ENCODE assay signal across 27 mouse cellular contexts in genomic region chr10:61240108-61240920, GRCm38 (mm10). TPM values are rescaled to one million over a fixed set of nuclear protein-coding genes. Genes with fewer than 3 reads are reported as not detected.
DNase-seq lines count a peak whose midpoint lies in the region; ATAC-seq and TF ChIP-seq lines count a peak whose summit lies in the region.
"Had no signal": no experiment of that assay in that cellular context is flagged by ENCODE, and none has a peak within 500 bp of the region (broad histone marks: within the 10 kb centered on the region; RNA-seq: fewer than 3 reads in every experiment).

No protein-coding gene starts in this region.

- no peak for ATAC-seq in forebrain, embryonic 15.5 days (replicated peaks)
- no peak for ATAC-seq in hindbrain, postnatal 0 days
- no peak for ATAC-seq in hindbrain, embryonic 11.5 days (ENCODE audit: low FRiP score)
- ATAC-seq in limb, embryonic 15.5 days (ENCODE audit: insufficient number of reproducible peaks, low FRiP score, low TSS enrichment, low read depth), result peak; percentile 56
- ATAC-seq: CD4-positive, CD25-positive, alpha-beta regulatory T cell, adult 4 months; forebrain, embryonic 16.5 days had no signal

- no peak for TF ChIP-seq CTCF in hindbrain, postnatal 0 days (IDR thresholded peaks at IDR 0.05; ENCODE audit: low read depth)
- TF ChIP-seq CTCF in E14TG2a.4 (conservative IDR thresholded peaks at IDR 0.05; ENCODE audit: low read length), result no peak

- H3K27ac ChIP-seq in forebrain, embryonic 10.5 days, result peak overlapping the region; percentile 4; the same call in 1 of the 2 replicates
- no peak overlapping the region for H3K27ac ChIP-seq in forebrain, embryonic 15.5 days (replicated peaks)
- H3K27ac ChIP-seq in hindbrain, postnatal 0 days, result no peak overlapping the region
- H3K27ac ChIP-seq in hindbrain, embryonic 11.5 days (ENCODE audit: low read depth, low read length), result no peak overlapping the region
- peak overlapping the region; percentile 59; the same call in 1 of the 2 replicates for H3K27ac ChIP-seq in limb, embryonic 15.5 days
- H3K27ac ChIP-seq: liver, embryonic 14.5 days; lung, embryonic 15.5 days; neural tube, embryonic 15.5 days had no signal

- H3K27me3 ChIP-seq in forebrain, embryonic 10.5 days (ENCODE audit: poor library complexity, severe bottlenecking), result no peaks in the 10 kb centered on the region
- H3K27me3 ChIP-seq in forebrain, embryonic 15.5 days, result no peaks in the 10 kb centered on the region
- no peaks in the 10 kb centered on the region for H3K27me3 ChIP-seq in hindbrain, postnatal 0 days (ENCODE audit: insufficient read depth, low read length)
- no peaks in the 10 kb centered on the region for H3K27me3 ChIP-seq in hindbrain, embryonic 11.5 days (ENCODE audit: control insufficient read depth, insufficient read depth, low read length)
- no peaks in the 10 kb centered on the region for H3K27me3 ChIP-seq in E14TG2a.4 (ENCODE audit: insufficient read depth, low read length)
- H3K27me3 ChIP-seq in limb, embryonic 15.5 days, result no peaks in the 10 kb centered on the region
- H3K27me3 ChIP-seq: lung, embryonic 15.5 days; neural tube, embryonic 15.5 days had no signal

- H3K9me3 ChIP-seq in forebrain, embryonic 10.5 days, result peaks cover 5% of the 10 kb centered on the region
- no peaks in the 10 kb centered on the region for H3K9me3 ChIP-seq in forebrain, embryonic 15.5 days
- no peaks in the 10 kb centered on the region for H3K9me3 ChIP-seq in hindbrain, postnatal 0 days (ENCODE audit: low read length)
- no peaks in the 10 kb centered on the region for H3K9me3 ChIP-seq in hindbrain, embryonic 11.5 days (ENCODE audit: control insufficient read depth, low read length)
- no peaks in the 10 kb centered on the region for H3K9me3 ChIP-seq in E14TG2a.4 (ENCODE audit: low read length)
- 0 out of 2 replicates have a peak, but pooled peaks cover 3% of the 10 kb centered on the region for H3K9me3 ChIP-seq in limb, embryonic 15.5 days
- H3K9me3 ChIP-seq: lung, embryonic 15.5 days; neural tube, embryonic 15.5 days had no signal

- no peak overlapping the region for H3K4me2 ChIP-seq in forebrain, embryonic 15.5 days (replicated peaks)
- no peak overlapping the region for H3K4me2 ChIP-seq in hindbrain, postnatal 0 days (ENCODE audit: low read depth, low read length)
- no peak overlapping the region for H3K4me2 ChIP-seq in hindbrain, embryonic 11.5 days (replicated peaks; ENCODE audit: low read depth, low read length)
- H3K4me2 ChIP-seq in limb, embryonic 15.5 days, result no peak overlapping the region
- H3K4me2 ChIP-seq: lung, embryonic 15.5 days; neural tube, embryonic 15.5 days had no signal

- no peaks in the 10 kb centered on the region for H3K36me3 ChIP-seq in forebrain, embryonic 10.5 days (replicated peaks)
- H3K36me3 ChIP-seq in forebrain, embryonic 15.5 days, result no peaks in the 10 kb centered on the region
- H3K36me3 ChIP-seq in hindbrain, postnatal 0 days (ENCODE audit: insufficient read depth, low read length), result no peaks in the 10 kb centered on the region
- no peaks in the 10 kb centered on the region for H3K36me3 ChIP-seq in hindbrain, embryonic 11.5 days (ENCODE audit: control insufficient read depth, insufficient read depth, low read length)
- H3K36me3 ChIP-seq in E14TG2a.4 (ENCODE audit: insufficient read depth, low read length), result peaks cover 11% of the 10 kb centered on the region
- H3K36me3 ChIP-seq in limb, embryonic 15.5 days, result 0 out of 2 replicates have a peak, but pooled peaks cover 2% of the 10 kb centered on the region
- H3K36me3 ChIP-seq: lung, embryonic 15.5 days; neural tube, embryonic 15.5 days had no signal

- H3K4me3 ChIP-seq in forebrain, embryonic 10.5 days, result no peak overlapping the region
- no peak overlapping the region for H3K4me3 ChIP-seq in forebrain, embryonic 15.5 days
- H3K4me3 ChIP-seq in hindbrain, postnatal 0 days (ENCODE audit: low read length), result no peak overlapping the region
- H3K4me3 ChIP-seq in hindbrain, embryonic 11.5 days (ENCODE audit: low read depth, low read length), result no peak overlapping the region
- peak overlapping the region; percentile 49 for H3K4me3 ChIP-seq in E14TG2a.4 (replicated peaks; ENCODE audit: low read length)
- H3K4me3 ChIP-seq in limb, embryonic 15.5 days, result no peak overlapping the region
- H3K4me3 ChIP-seq: erythroblast, embryonic 14.5 days; lung, embryonic 15.5 days; neural tube, embryonic 15.5 days had no signal

- H3K9ac ChIP-seq in forebrain, embryonic 15.5 days (replicated peaks), result no peak overlapping the region
- H3K9ac ChIP-seq in hindbrain, postnatal 0 days (replicated peaks; ENCODE audit: low read length), result 0 out of 2 replicates have a peak overlapping the region, but pooled peaks have one; percentile 9
- no peak overlapping the region for H3K9ac ChIP-seq in hindbrain, embryonic 11.5 days (ENCODE audit: low read depth, low read length)
- H3K9ac ChIP-seq in limb, embryonic 15.5 days, result no peak overlapping the region
- H3K9ac ChIP-seq: liver, embryonic 14.5 days; lung, embryonic 15.5 days had no signal

- H3K4me1 ChIP-seq in forebrain, embryonic 10.5 days, result peaks cover 29% of the 10 kb centered on the region
- H3K4me1 ChIP-seq in forebrain, embryonic 15.5 days, result no peaks in the 10 kb centered on the region
- H3K4me1 ChIP-seq in hindbrain, postnatal 0 days (ENCODE audit: insufficient read depth, low read length), result no peaks in the 10 kb centered on the region
- H3K4me1 ChIP-seq in hindbrain, embryonic 11.5 days (replicated peaks; ENCODE audit: control insufficient read depth, insufficient read depth, low read length), result no peaks in the 10 kb centered on the region
- H3K4me1 ChIP-seq in E14TG2a.4 (replicated peaks; ENCODE audit: low read depth, low read length), result peaks cover 99% of the 10 kb centered on the region
- H3K4me1 ChIP-seq in limb, embryonic 15.5 days, result peaks cover 24% of the 10 kb centered on the region
- H3K4me1 ChIP-seq: lung, embryonic 15.5 days; neural tube, embryonic 15.5 days had no signal

- 77% methylated on average over 14 of the region's 14 CpGs for WGBS in forebrain, embryonic 10.5 days
- WGBS in forebrain, embryonic 15.5 days, result 77% methylated on average over 14 of the region's 14 CpGs
- WGBS in hindbrain, postnatal 0 days, result 64% methylated on average over 14 of the region's 14 CpGs
- WGBS in hindbrain, embryonic 11.5 days, result 70% methylated on average over 14 of the region's 14 CpGs
- WGBS in limb, embryonic 15.5 days, result 57% methylated on average over 14 of the region's 14 CpGs

- DNase-seq in forebrain, embryonic 10.5 days (ENCODE audit: extremely low spot score, low spot score), result no peak
- DNase-seq in hindbrain, postnatal 0 days (ENCODE audit: low spot score), result no peak
- DNase-seq in hindbrain, embryonic 11.5 days (ENCODE audit: low spot score), result no peak
- no peak for DNase-seq in thymus, postnatal 0 days (ENCODE audit: low spot score)
- no peak for DNase-seq in spleen, adult 18-20 months
- DNase-seq: cerebellum, adult 2 months; cerebellum, postnatal 36 days; heart, postnatal 36 days; kidney, adult 8-10 months; kidney, postnatal 25 days; left cerebral cortex, postnatal 4 days; midbrain, embryonic 14.5 days; right cerebral cortex, postnatal 25 days; thymus, adult 2 months had no signal

RNA-seq across cellular contexts. Expression of gene Adamts14, which starts 32.9 kb away (rescaled TPM):
- 0.27 and 0.30 TPM in 2 replicates for polyA plus RNA-seq in forebrain, embryonic 10.5 days (2016; fragmentation: Nextera tagmentation; extraction: Ambion mirVana)
- 0.13 and 0.20 TPM in 2 replicates for polyA plus RNA-seq in forebrain, embryonic 15.5 days (2015; fragmentation: Nextera tagmentation; extraction: Ambion mirVana)
- total RNA-seq in hindbrain, postnatal 0 days (2014; rRNA removed), result 1.5 and 1.8 TPM in 2 replicates
- 0.36 and 0.37 TPM in 2 replicates for polyA plus RNA-seq in hindbrain, postnatal 0 days (2015; fragmentation: Nextera tagmentation; extraction: Ambion mirVana)
- 0.22 and 0.37 TPM in 2 replicates for polyA plus RNA-seq in hindbrain, embryonic 11.5 days (2014; fragmentation: Nextera tagmentation; extraction: Ambion mirVana)
- polyA plus RNA-seq in limb, embryonic 15.5 days (2015; fragmentation: Nextera tagmentation; extraction: Ambion mirVana), result 4.9 and 6.9 TPM in 2 replicates
- polyA plus RNA-seq in thymus, postnatal 0 days (2015; fragmentation: Nextera tagmentation; extraction: Ambion mirVana), result 0.31 and 0.49 TPM in 2 replicates
- total RNA-seq: granulocyte monocyte progenitor cell, adult 5-6 weeks had no signal
- polyA plus RNA-seq: erythroblast, embryonic 14.5 days had no signal

RNA-seq across cellular contexts. Expression of gene Prf1, which starts 57.3 kb away (rescaled TPM):
- polyA plus RNA-seq in forebrain, embryonic 10.5 days (2016; fragmentation: Nextera tagmentation; extraction: Ambion mirVana), result not detected in 2 replicates
- polyA plus RNA-seq in forebrain, embryonic 15.5 days (2015; fragmentation: Nextera tagmentation; extraction: Ambion mirVana), result not detected in 2 replicates
- total RNA-seq in hindbrain, postnatal 0 days (2014; rRNA removed), result not detected in 2 replicates
- polyA plus RNA-seq in hindbrain, postnatal 0 days (2015; fragmentation: Nextera tagmentation; extraction: Ambion mirVana), result not detected in 2 replicates
- polyA plus RNA-seq in hindbrain, embryonic 11.5 days (2014; fragmentation: Nextera tagmentation; extraction: Ambion mirVana), result 0.17 TPM in 1 of 2 replicates, not detected in the other
- 0.09 TPM in 1 of 2 replicates, not detected in the other for polyA plus RNA-seq in limb, embryonic 15.5 days (2015; fragmentation: Nextera tagmentation; extraction: Ambion mirVana)
- polyA plus RNA-seq in thymus, postnatal 0 days (2015; fragmentation: Nextera tagmentation; extraction: Ambion mirVana), result 3.1 and 3.6 TPM in 2 replicates
- total RNA-seq: granulocyte monocyte progenitor cell, adult 5-6 weeks; layer of hippocampus, adult 8-10 months; left cerebral cortex, adult 18-20 months; left cerebral cortex, postnatal 4 days had no signal
- polyA plus RNA-seq: cerebellum, adult 2 months; erythroblast, embryonic 14.5 days; forebrain, embryonic 16.5 days; intestine, embryonic 14.5 days; lung, embryonic 15.5 days; midbrain, embryonic 14.5 days; neural tube, embryonic 15.5 days had no signal

Comparison
In these comparisons a context has a peak if more than half of its experiments do, and no peak if none do; other contexts are left out.
1. H3K27ac ChIP-seq: peak in forebrain, embryonic 10.5 days (single experiment) and limb, embryonic 15.5 days (single experiment); none in forebrain, embryonic 15.5 days (single experiment), hindbrain, postnatal 0 days (single experiment) and hindbrain, embryonic 11.5 days (single experiment).